Mouse (Mus musculus): ENCODE measurements around the gene Rarres1. TPM values are rescaled to one million over a fixed set of nuclear protein-coding genes. Genes with fewer than 3 reads are reported as not detected.

The Rarres1 gene
- polyA plus RNA-seq, 1 experiment = not detected

Other genes starting within 250 kb of the Rarres1 start
- gene Mlf1, start 141.4 kb downstream of the Rarres1 start, polyA plus RNA-seq (2012; ENCODE audit: insufficient read depth, insufficient read length, missing spikeins) = 10.9 and 13.2 TPM in 2 replicates
- gene Gm17402, start 140.4 kb downstream of the Rarres1 start, polyA plus RNA-seq (2012; ENCODE audit: insufficient read depth, insufficient read length, missing spikeins) = not detected in 2 replicates
- 158 and 167 TPM in 2 replicates for gene Gfm1, start 85.4 kb downstream of the Rarres1 start, polyA plus RNA-seq (2012; ENCODE audit: insufficient read depth, insufficient read length, missing spikeins)
- gene Lxn, start 51.6 kb downstream of the Rarres1 start, polyA plus RNA-seq (2012; ENCODE audit: insufficient read depth, insufficient read length, missing spikeins) = 3.3 and 5.4 TPM in 2 replicates
- gene Mfsd1, start 67.2 kb upstream of the Rarres1 start, polyA plus RNA-seq (2012; ENCODE audit: insufficient read depth, insufficient read length, missing spikeins) = 17.1 and 20.7 TPM in 2 replicates